Mouse (Mus musculus): ENCODE results near the gene Stk38l.

- TF ChIP-seq CTCF (IDR thresholded peaks at IDR 0.05; ENCODE audit: low read depth, low read length) (no peak), POLR2A (IDR thresholded peaks at IDR 0.05; ENCODE audit: borderline replicate concordance, low read depth, low read length) (no peak)
Measured at GRCm38 (mm10) chr6:146759027-146759426, 34.2 kb downstream of the Stk38l start.

Measured in bone marrow macrophage, adult 2 months (primary cell).